Mouse (Mus musculus) intestine, embryonic 14.5 days (tissue): ENCODE results near the gene Pde7b. TPM values are rescaled to one million over a fixed set of nuclear protein-coding genes. Genes with fewer than 3 reads are reported as not detected.

Source experiments
- ATAC-seq: fragments of 200-750 bp; cut with Nextera tagmentation; replicated peaks from 2 replicates; pipeline ENCODE4 v1.8.0; 2017; ENCODE audit warnings: low read depth, moderate number of reproducible peaks, moderate TSS enrichment, moderate library complexity; ENCODE audit not compliant: low FRiP score, low TSS enrichment
- DNase-seq: peaks from one replicate; pipeline ENCODE4 v3.0.0-alpha.2; 2018; ENCODE audit warnings: low spot score
- H3K27ac ChIP-seq: fragments of 300-500 bp; sonication (generic); 2 replicates; pipeline ENCODE4 v1.5.1; 2014; ENCODE audit warnings: low read depth, mild to moderate bottlenecking, control low read depth
- H3K27me3 ChIP-seq: fragments of 300-500 bp; sonication (generic); replicated peaks from 2 replicates; pipeline ENCODE4 v1.6.1; 2014; ENCODE audit warnings: low read length, control low read depth; ENCODE audit not compliant: control insufficient read depth, insufficient read depth
- H3K36me3 ChIP-seq: fragments of 300-500 bp; sonication (generic); 2 replicates; pipeline ENCODE4 v1.6.1; 2014; ENCODE audit warnings: low read length, control low read depth; ENCODE audit not compliant: control insufficient read depth, insufficient read depth
- H3K4me1 ChIP-seq: fragments of 300-500 bp; sonication (generic); replicated peaks from 2 replicates; pipeline ENCODE4 v1.6.1; 2014; ENCODE audit warnings: low read length, control low read depth, mixed read lengths; ENCODE audit not compliant: control insufficient read depth, insufficient read depth
- H3K4me2 ChIP-seq: fragments of 300-500 bp; sonication (generic); 2 replicates; pipeline ENCODE4 v1.6.1; 2014; ENCODE audit warnings: low read length
- H3K4me3 ChIP-seq: fragments of 300-500 bp; sonication (generic); 2 replicates; pipeline ENCODE4 v1.5.1; 2014; ENCODE audit warnings: low read depth, low read length, control low read depth, mixed read lengths
- H3K9ac ChIP-seq: fragments of 300-500 bp; sonication (generic); 2 replicates; pipeline ENCODE4 v1.6.1; 2014; ENCODE audit warnings: mild to moderate bottlenecking, low read length
- H3K9me3 ChIP-seq: fragments of 300-500 bp; sonication (generic); 2 replicates; pipeline ENCODE4 v1.6.1; 2016; ENCODE audit warnings: low read length, control low read depth; ENCODE audit not compliant: control insufficient read depth
- WGBS: fragments of 180-500 bp; shearing (Covaris S2); extraction: QIAGEN DNeasy Blood & Tissue Kit; methylation state at CpG from one replicate; pipeline ENCODE4 v1.1.7; 2014; 5-methylcytosine and 5-hydroxymethylcytosine counted together
- polyA plus RNA-seq: library from polyadenylated mRNA; unstranded; fragments of >200 nt; fragmentation: Nextera tagmentation; extraction: Ambion mirVana; gene quantifications from 2 replicates; pipeline ENCODE4 v1.2.1, GENCODE M21; 2014

Gene Pde7b
- polyA plus RNA-seq, 1 experiment from 2014 or later: 2.8 TPM

GRCm38 (mm10) chr10:20568630-20569029, 156.2 kb downstream of the Pde7b start:
- WGBS: 85% methylated on average over 6 of the region's 6 CpGs
- no peaks in the 10 kb centered on the region for H3K4me1 ChIP-seq
- no peaks in the 10 kb centered on the region for H3K36me3 ChIP-seq
- no peak overlapping the region for H3K9ac ChIP-seq
- H3K4me3 ChIP-seq: no peak overlapping the region
- H3K4me2 ChIP-seq: no peak overlapping the region
- ATAC-seq: no peak
- no peaks in the 10 kb centered on the region for H3K9me3 ChIP-seq
- H3K27me3 ChIP-seq: no peaks in the 10 kb centered on the region
- H3K27ac ChIP-seq: no peak overlapping the region
- no peak for DNase-seq

DNA sequence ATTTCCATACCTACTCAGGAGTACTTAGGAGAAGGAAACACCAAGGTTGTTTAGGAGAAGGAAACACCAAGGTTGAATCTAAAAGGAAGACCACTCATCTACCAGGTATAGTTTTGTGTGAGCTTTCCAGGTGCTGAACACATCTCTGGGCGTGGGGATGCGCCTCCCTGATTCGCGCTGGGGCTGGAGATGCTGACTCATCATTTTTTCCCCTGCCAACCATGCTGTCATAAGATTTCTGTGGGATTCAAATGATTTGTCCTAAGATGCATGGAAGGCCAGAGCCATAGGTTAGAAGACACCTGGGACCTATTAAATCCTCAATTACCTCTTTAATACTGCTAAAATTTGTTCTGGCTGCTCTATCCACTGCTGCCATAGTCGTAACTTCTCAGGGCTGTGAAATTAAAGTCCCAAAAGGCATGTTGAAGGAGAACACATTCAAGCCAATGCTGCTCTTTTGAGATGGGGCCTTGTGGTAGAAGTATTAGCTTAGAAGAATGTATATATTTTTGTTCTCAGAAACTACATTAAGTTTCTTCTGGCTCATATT, 157.1 kb downstream of the Pde7b start:
- 92% methylated on average over 5 of the region's 5 CpGs for WGBS
- ATAC-seq: no peak
- no peak overlapping the region for H3K9ac ChIP-seq
- no peak overlapping the region for H3K4me2 ChIP-seq
- no peaks in the 10 kb centered on the region for H3K9me3 ChIP-seq
- no peaks in the 10 kb centered on the region for H3K4me1 ChIP-seq
- H3K27ac ChIP-seq: no peak overlapping the region
- no peaks in the 10 kb centered on the region for H3K36me3 ChIP-seq
- H3K4me3 ChIP-seq: no peak overlapping the region
- H3K27me3 ChIP-seq: no peaks in the 10 kb centered on the region
- no peak for DNase-seq

- Histone ChIP-seq H3K27ac (no peak overlapping the region), H3K4me2 (no peak overlapping the region), H3K9me3 (no peaks in the 10 kb centered on the region), H3K4me3 (no peak overlapping the region), H3K36me3 (no peaks in the 10 kb centered on the region), H3K27me3 (no peaks in the 10 kb centered on the region), H3K4me1 (no peaks in the 10 kb centered on the region; the same call in 1 of the 2 replicates), H3K9ac (no peak overlapping the region)
- ATAC-seq: no peak
- 34% methylated on average over 7 of the region's 7 CpGs for WGBS
- no peak for DNase-seq
These were observed 168.4 kb downstream of the Pde7b start for GRCm38 (mm10) chr10:20556477-20556876.

DNA sequence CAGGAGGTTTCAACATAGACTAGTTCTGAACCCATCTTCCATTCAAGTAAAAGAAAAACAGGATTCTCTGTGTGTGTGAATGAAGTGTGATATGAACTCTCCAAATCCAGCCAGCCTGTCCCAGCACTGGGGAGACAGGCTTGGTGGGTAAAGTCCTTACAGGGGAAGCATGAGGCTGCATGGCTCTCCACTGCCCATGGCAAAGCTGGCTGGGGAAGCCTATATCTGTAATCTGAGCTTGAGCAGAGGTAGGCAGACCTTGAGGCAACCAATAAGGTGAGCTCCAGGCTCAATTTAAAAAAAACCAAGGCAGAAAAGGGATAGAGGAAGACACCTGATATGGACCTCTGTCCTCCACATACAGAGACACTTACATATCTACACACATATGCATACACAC, 173.5 kb downstream of the Pde7b start:
- DNase-seq: no peak
- Histone ChIP-seq H3K27ac (no peak overlapping the region), H3K9me3 (no peaks in the 10 kb centered on the region), H3K27me3 (no peaks in the 10 kb centered on the region), H3K9ac (no peak overlapping the region), H3K4me2 (no peak overlapping the region), H3K36me3 (no peaks in the 10 kb centered on the region), H3K4me3 (no peak overlapping the region), H3K4me1 (peaks cover 16% of the 10 kb centered on the region; the same call in 1 of the 2 replicates)
- ATAC-seq: no peak

DNA sequence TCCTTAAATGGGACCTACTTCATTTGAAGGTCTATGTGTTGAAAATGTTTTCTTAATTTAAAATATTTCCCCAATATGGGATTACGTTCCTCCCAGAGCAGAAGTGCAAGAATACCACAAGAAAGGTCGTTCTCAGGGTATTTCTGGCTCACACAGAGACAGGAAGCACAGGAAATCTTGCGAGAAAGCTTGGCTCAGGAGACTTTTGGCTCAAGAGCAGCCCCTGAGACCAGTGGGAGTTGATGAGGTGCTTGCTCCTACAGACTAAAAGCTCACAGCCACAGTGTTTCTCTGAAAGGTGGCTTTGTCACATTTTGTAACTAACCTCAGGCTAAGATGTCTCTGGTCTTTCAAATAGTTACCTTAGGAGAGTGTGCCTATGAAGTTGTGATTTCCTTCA, 174.1 kb downstream of the Pde7b start:
- no peak overlapping the region for H3K9ac ChIP-seq
- WGBS: 60% methylated on average over 3 of the region's 3 CpGs
- H3K27me3 ChIP-seq: no peaks in the 10 kb centered on the region
- DNase-seq (no peak), ATAC-seq (no peak)
- H3K4me3 ChIP-seq: no peak overlapping the region
- H3K4me2 ChIP-seq: no peak overlapping the region
- H3K36me3 ChIP-seq: no peaks in the 10 kb centered on the region
- peaks cover 16% of the 10 kb centered on the region; the same call in 1 of the 2 replicates for H3K4me1 ChIP-seq
- H3K27ac ChIP-seq: no peak overlapping the region
- H3K9me3 ChIP-seq: no peaks in the 10 kb centered on the region

- ATAC-seq (no peak), DNase-seq (no peak)
- no peaks in the 10 kb centered on the region for H3K36me3 ChIP-seq
- no peak overlapping the region for H3K4me3 ChIP-seq
- no peaks in the 10 kb centered on the region for H3K9me3 ChIP-seq
- no peak overlapping the region for H3K4me2 ChIP-seq
- no peaks in the 10 kb centered on the region for H3K27me3 ChIP-seq
- H3K4me1 ChIP-seq: peaks cover 16% of the 10 kb centered on the region; the same call in 1 of the 2 replicates
- no peak overlapping the region for H3K27ac ChIP-seq
- no peak overlapping the region for H3K9ac ChIP-seq
- 82% methylated on average over 5 of the region's 5 CpGs for WGBS
These were observed 174.7 kb downstream of the Pde7b start for GRCm38 (mm10) chr10:20550161-20550560.

DNA sequence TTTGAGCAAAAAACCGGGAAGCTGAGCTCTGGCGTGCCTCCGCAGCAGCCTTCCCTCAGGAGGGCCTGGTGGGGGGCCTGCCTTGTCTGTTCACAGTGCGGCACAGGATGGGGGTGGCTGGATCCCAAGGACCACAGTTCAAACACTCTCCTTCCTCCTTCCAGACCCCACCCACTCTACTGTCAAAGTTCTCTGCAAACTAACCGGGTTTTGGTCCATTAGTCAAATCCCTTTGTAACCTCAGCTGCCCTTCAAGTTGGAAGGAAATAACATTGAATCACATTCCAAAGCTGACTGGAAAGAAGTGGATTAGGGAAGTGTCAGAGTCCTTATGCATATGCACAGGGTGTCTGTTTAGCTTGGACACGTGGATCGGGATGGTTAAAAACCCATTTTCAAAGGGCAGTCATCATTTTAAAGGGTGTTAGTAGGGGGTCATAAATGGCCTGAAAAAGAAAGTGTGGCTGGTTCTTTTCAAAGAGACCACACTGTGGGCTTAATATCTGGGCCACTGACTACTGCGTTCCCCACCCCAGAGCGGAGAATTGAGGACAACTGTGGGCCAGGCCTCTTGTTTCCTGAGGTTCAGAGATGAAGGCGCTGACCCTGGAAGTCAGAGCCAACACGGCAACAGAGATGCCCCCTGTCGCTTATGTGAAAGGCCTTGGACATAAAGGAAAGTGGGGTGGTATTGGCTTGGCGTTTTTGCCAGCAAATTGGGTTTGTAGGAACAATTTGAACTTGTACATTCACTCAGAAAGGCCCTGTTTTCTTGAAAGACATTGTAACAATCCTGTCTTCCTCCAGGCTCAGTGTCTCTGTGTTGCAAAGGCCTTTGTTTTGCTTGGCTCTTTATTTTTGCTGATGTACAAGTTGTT, 175.8 kb downstream of the Pde7b start:
- 37% methylated on average over 13 of the region's 13 CpGs for WGBS
- Histone ChIP-seq H3K4me1 (peaks cover 16% of the 10 kb centered on the region; the same call in 1 of the 2 replicates), H3K9ac (no peak overlapping the region), H3K9me3 (no peaks in the 10 kb centered on the region), H3K36me3 (no peaks in the 10 kb centered on the region), H3K4me2 (peak overlapping the region; percentile 75), H3K27ac (peak overlapping the region; percentile 62; the same call in 1 of the 2 replicates), H3K4me3 (peak overlapping the region; percentile 31; the same call in 1 of the 2 replicates), H3K27me3 (no peaks in the 10 kb centered on the region)
- ATAC-seq (no peak; the same call in 1 of the 2 replicates), DNase-seq (peak; percentile 65)

DNA sequence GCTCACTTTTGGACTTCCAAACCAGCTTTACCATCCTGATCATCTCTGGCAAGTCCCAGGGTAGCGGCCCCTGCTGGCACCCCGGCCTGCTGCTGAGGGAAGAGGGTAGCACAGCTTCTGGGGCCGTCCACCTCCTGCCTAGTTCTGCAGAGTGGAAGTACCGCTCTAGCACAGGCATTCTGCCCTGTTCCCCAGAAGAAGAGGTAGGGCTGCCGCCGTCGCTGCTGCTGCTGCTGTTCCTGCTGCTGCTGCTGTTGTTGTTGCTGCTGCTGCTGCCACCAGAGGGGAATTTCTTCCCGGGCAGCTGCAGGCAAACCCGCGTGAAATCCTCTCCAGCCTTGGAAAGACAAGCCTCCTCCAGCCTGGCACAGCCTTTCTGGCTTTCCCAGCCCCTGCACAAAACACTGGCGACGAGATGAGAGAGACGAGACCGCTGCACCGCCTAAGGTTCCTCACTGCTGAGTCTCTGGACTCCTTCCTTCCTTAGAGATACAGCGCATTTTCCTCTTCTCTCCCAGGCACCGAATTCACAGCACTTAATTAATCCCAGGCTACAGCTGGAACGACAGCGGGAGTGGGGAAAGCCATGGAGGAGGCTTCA, 176.8 kb downstream of the Pde7b start:
- ATAC-seq: no peak
- H3K4me3 ChIP-seq: peak overlapping the region; percentile 31
- H3K36me3 ChIP-seq: no peaks in the 10 kb centered on the region
- DNase-seq: peak; percentile 72
- peak overlapping the region; percentile 23 for H3K9ac ChIP-seq
- H3K9me3 ChIP-seq: no peaks in the 10 kb centered on the region
- H3K27me3 ChIP-seq: no peaks in the 10 kb centered on the region
- peak overlapping the region; percentile 75 for H3K4me2 ChIP-seq
- peaks cover 16% of the 10 kb centered on the region for H3K4me1 ChIP-seq
- WGBS: 4% methylated on average over 19 of the region's 19 CpGs
- H3K27ac ChIP-seq: peak overlapping the region; percentile 62; the same call in 1 of the 2 replicates
